Mouse (Mus musculus) testis, adult 2 months (tissue): ENCODE measurements around the gene Rpl5.
"Not testable (repeated sequence)": the region's sequence is repeated elsewhere in the genome, so short reads cannot be mapped to it uniquely, and the experiment has no call there.

Experiments used
- CTCF ChIP-seq: fragments of 200-500 bp; IDR thresholded peaks from 2 replicates; pipeline ENCODE4 v1.5.1; 2012; ENCODE audit warnings: low read depth, mild to moderate bottlenecking, inconsistent platforms, low read length, moderate library complexity; ENCODE audit not compliant: control insufficient read depth, insufficient read depth, insufficient replicate concordance
- POLR2A ChIP-seq: fragments of 200-500 bp; IDR thresholded peaks from 2 replicates; pipeline ENCODE4 v1.6.1; 2012; ENCODE audit warnings: low read depth, mild to moderate bottlenecking, inconsistent platforms, low read length, moderate library complexity; ENCODE audit not compliant: control insufficient read depth

DNA sequence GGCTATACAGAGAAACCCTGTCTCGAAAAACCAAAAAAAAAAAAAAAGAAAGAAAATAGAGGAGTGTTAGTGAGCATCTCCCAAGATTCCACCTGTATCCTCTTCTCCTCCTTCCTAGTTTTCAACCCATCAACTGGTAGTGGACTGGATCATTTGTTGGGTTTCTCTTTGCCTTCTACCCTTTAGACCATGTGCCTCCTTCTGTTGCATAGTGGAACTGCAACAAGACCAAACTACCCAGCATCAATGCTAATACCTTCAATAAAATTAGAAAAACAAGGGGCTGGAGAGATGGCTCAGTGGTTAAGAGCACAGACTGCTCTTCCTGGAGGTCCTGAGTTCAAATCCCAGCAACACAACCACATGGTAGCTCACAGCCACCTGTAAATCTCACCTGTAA, 8.8 kb upstream of the Rpl5 start:
- TF ChIP-seq POLR2A, CTCF: not testable (repeated sequence)
